8 mouse cellular contexts compared by ENCODE assay signal in the genomic region with DNA sequence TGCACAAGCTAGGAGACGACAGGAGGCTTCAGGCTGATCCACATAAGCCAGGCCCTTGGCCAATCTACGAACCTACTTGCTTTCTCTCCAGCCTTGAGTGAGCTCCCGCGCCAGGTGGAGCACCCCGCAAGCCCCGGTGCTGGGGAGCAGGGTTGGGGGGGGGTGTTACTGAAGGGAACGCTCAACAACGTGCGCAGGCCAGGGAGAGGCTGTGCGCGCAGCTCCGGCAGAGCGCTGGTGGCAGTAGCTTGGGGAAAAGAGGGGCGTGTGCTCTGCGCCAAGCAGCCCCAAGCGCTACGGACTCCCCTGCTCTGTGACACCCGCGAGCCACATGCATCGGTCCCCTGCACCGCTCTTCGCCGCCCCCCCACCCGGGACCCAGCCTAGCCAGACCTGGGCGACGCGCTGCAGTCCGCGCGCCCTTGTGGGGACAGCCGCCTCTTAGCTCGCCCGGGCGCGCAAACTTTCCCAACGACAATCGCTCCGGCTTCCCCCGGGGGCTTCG.
DNase-seq lines count a peak whose midpoint lies in the region; ATAC-seq and TF ChIP-seq lines count a peak whose summit lies in the region.

No protein-coding gene starts in this region.

- H3K4me1 ChIP-seq in lung, embryonic 15.5 days: peaks cover 18% of the 10 kb centered on the region
- peaks cover 9% of the 10 kb centered on the region; the same call in 1 of the 2 replicates for H3K4me1 ChIP-seq in kidney, adult 2 months (ENCODE audit: control insufficient read depth, insufficient read depth, low read length)
- peaks cover 7% of the 10 kb centered on the region; the same call in 1 of the 2 replicates for H3K4me1 ChIP-seq in lung, postnatal 0 days (ENCODE audit: insufficient read depth, low read depth, low read length)
- H3K4me1 ChIP-seq in stomach, embryonic 14.5 days (ENCODE audit: control insufficient read depth, insufficient read depth, low read length): peaks cover 12% of the 10 kb centered on the region; the same call in 1 of the 2 replicates

- H3K9me3 ChIP-seq in lung, embryonic 15.5 days: no peaks in the 10 kb centered on the region
- no peaks in the 10 kb centered on the region for H3K9me3 ChIP-seq in lung, postnatal 0 days (ENCODE audit: low read length)
- no peaks in the 10 kb centered on the region for H3K9me3 ChIP-seq in stomach, embryonic 14.5 days (ENCODE audit: control insufficient read depth, low read depth, low read length)

- no peak for TF ChIP-seq POLR2A in kidney, adult 2 months (IDR thresholded peaks at IDR 0.05; ENCODE audit: low read depth, low read length)

- H3K4me3 ChIP-seq in lung, embryonic 15.5 days: peak overlapping the region; percentile 78
- peak overlapping the region; percentile 88 for H3K4me3 ChIP-seq in kidney, adult 2 months (ENCODE audit: insufficient read depth, low read depth, low read length)
- peak overlapping the region; percentile 74 for H3K4me3 ChIP-seq in lung, postnatal 0 days (ENCODE audit: low read depth, low read length)
- peak overlapping the region; percentile 82 for H3K4me3 ChIP-seq in stomach, embryonic 14.5 days (ENCODE audit: low read depth, low read length)

- peaks cover 36% of the 10 kb centered on the region for H3K27me3 ChIP-seq in lung, embryonic 15.5 days
- H3K27me3 ChIP-seq in kidney, adult 2 months (replicated peaks; ENCODE audit: control insufficient read depth, insufficient read depth, low read length): no peaks in the 10 kb centered on the region
- peaks cover 21% of the 10 kb centered on the region for H3K27me3 ChIP-seq in lung, postnatal 0 days (replicated peaks; ENCODE audit: insufficient read depth, low read length)
- H3K27me3 ChIP-seq in stomach, embryonic 14.5 days (ENCODE audit: control insufficient read depth, insufficient read depth, low read length): 0 out of 2 replicates have a peak, but pooled peaks cover 2% of the 10 kb centered on the region

- WGBS in lung, embryonic 15.5 days: under 1% methylated on average over 34 of the region's 40 CpGs
- under 1% methylated on average over 40 of the region's 40 CpGs for WGBS in kidney, adult 2 months
- WGBS in lung, postnatal 0 days: 0% methylated on average over 32 of the region's 40 CpGs
- under 1% methylated on average over 40 of the region's 40 CpGs for WGBS in stomach, embryonic 14.5 days

- peak overlapping the region; percentile 78 for H3K9ac ChIP-seq in lung, embryonic 15.5 days
- H3K9ac ChIP-seq in lung, postnatal 0 days (replicated peaks; ENCODE audit: low read depth): no peak overlapping the region; the same call in 1 of the 2 replicates
- H3K9ac ChIP-seq in stomach, embryonic 14.5 days (replicated peaks; ENCODE audit: low read depth, low read length): peak overlapping the region; percentile 61

- H3K4me2 ChIP-seq in lung, embryonic 15.5 days: peak overlapping the region; percentile 99
- H3K4me2 ChIP-seq in lung, postnatal 0 days (replicated peaks; ENCODE audit: low read depth, low read length): peak overlapping the region; percentile 96
- peak overlapping the region; percentile 99 for H3K4me2 ChIP-seq in stomach, embryonic 14.5 days (replicated peaks; ENCODE audit: low read depth, low read length)

- H3K36me3 ChIP-seq in lung, embryonic 15.5 days: no peaks in the 10 kb centered on the region
- no peaks in the 10 kb centered on the region for H3K36me3 ChIP-seq in kidney, adult 2 months (ENCODE audit: control insufficient read depth, insufficient read depth, low read length)
- no peaks in the 10 kb centered on the region for H3K36me3 ChIP-seq in lung, postnatal 0 days (ENCODE audit: insufficient read depth, low read length)
- H3K36me3 ChIP-seq in stomach, embryonic 14.5 days (ENCODE audit: control insufficient read depth, insufficient read depth, low read length): no peaks in the 10 kb centered on the region

- no peak overlapping the region for H3K27ac ChIP-seq in lung, embryonic 15.5 days
- peak overlapping the region; percentile 73 for H3K27ac ChIP-seq in kidney, adult 2 months (ENCODE audit: insufficient read depth, low read depth, low read length)
- no peak overlapping the region for H3K27ac ChIP-seq in lung, postnatal 0 days (ENCODE audit: low read length)
- H3K27ac ChIP-seq in stomach, embryonic 14.5 days (ENCODE audit: low read length): peak overlapping the region; percentile 33; the same call in 1 of the 2 replicates

- no peak for TF ChIP-seq EP300 in lung, postnatal 0 days (IDR thresholded peaks at IDR 0.05)

- peak; percentile 35; the same call in 1 of the 2 replicates for ATAC-seq in lung, embryonic 15.5 days (ENCODE audit: borderline replicate concordance, extremely low read depth, low FRiP score, low TSS enrichment)
- ATAC-seq in lung, postnatal 0 days: peak; percentile 33
- ATAC-seq in stomach, embryonic 14.5 days (ENCODE audit: insufficient number of reproducible peaks, insufficient read depth, low FRiP score, low read depth): peak; percentile 59; the same call in 1 of the 2 replicates

- no peak for DNase-seq in lung, adult 18-20 months
- peak; percentile 5 for DNase-seq in cerebellum, adult 9-10 months
- peak; percentile 16 to 17 for DNase-seq in frontal cortex, postnatal 36 days (ENCODE audit: low spot score in 2 of 2)
- DNase-seq in kidney, adult 2 months: no peak
- DNase-seq in lung, postnatal 0 days (ENCODE audit: low spot score): peak; percentile 25
- DNase-seq in natural killer cell, adult 2 months (ENCODE audit: low spot score in 2 of 2): no peak

- no peak for TF ChIP-seq CTCF in kidney, adult 2 months (conservative IDR thresholded peaks at IDR 0.05; ENCODE audit: insufficient read depth, insufficient read length, low read depth, low read length)
- TF ChIP-seq CTCF in lung, postnatal 0 days (IDR thresholded peaks at IDR 0.05): no peak

Comparison
In these comparisons a context has a peak if more than half of its experiments do, and no peak if none do; other contexts are left out.
1. DNase-seq: peak in cerebellum, adult 9-10 months (single experiment), frontal cortex, postnatal 36 days (2 of 2) and lung, postnatal 0 days (single experiment); none in lung, adult 18-20 months (0 of 2), kidney, adult 2 months (single experiment) and natural killer cell, adult 2 months (0 of 2).
2. H3K27ac ChIP-seq: peak in kidney, adult 2 months (single experiment) and stomach, embryonic 14.5 days (single experiment); none in lung, embryonic 15.5 days (single experiment) and lung, postnatal 0 days (single experiment).
3. Peak in every context shown above with its lines, with median percentiles within 50 percentile points of each other: ATAC-seq, H3K4me2 ChIP-seq and H3K4me3 ChIP-seq.